Mouse (Mus musculus) G1E (cell line): Measurements from ENCODE around the gene Nsmce1.

Source experiments
- CTCF ChIP-seq: IDR thresholded peaks from 2 replicates; pipeline ENCODE4 v1.5.1; 2012; ENCODE audit warnings: low read depth, low read length, inconsistent platforms, mixed read lengths
- GATA1 ChIP-seq: IDR thresholded peaks from 2 replicates; pipeline ENCODE4 v1.6.1; 2012; ENCODE audit warnings: borderline replicate concordance, low read length, inconsistent platforms, mixed read lengths
- POLR2AphosphoS5 ChIP-seq: IDR thresholded peaks from 2 replicates; pipeline ENCODE4 v1.6.1; 2012; ENCODE audit warnings: low read depth, low read length, inconsistent platforms; ENCODE audit not compliant: insufficient replicate concordance
- TAL1 ChIP-seq: conservative IDR thresholded peaks from 2 replicates; pipeline ENCODE4 v1.6.1; 2012; ENCODE audit warnings: low read depth, low read length, inconsistent platforms, mixed read lengths

- TF ChIP-seq POLR2AphosphoS5 (no peak), CTCF (peak; percentile 91), GATA1 (no peak), TAL1 (no peak)
These were observed 21.5 kb downstream of the Nsmce1 start for GRCm38 (mm10) chr7:125469937-125470336.
